Mouse (Mus musculus): ENCODE measurements around the gene Zfp691.

The Zfp691 gene

DNA sequence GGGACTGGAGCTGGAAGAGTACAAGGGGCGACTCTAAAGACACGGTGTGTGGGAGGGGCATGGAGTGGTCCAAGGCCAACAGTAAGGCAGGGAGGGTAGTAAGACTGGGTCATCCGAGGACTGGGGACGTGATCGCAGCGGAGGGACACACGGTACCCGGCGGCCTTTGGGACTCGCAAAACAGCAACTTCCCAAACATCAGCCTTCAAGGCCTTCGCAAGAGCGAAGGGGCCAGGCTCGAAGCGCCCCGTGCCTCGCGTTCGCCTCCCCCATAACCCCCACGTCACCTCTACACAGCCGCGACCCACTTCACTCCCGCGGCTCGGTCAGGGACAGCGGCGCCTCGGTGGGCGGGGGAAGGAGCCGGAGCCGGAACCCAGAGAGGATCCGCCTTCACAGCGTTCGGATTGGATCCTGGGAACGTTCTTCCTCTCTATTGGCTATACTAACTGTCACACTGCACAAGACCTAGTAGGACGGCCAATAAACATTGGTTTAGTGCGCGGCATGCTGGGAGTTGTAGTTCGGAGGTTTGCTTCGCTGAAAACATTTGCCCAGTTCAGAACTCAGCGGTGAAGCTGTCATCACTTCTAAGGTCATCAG, at the start of gene Zfp691:
Gene Zfp691, minus strand, starts transcription at position 345 of the 603 bp plus-strand sequence.
- in situ Hi-C loops (cut with MboI, MseI) = loop anchor here in 1 of 2 experiments (10.0 kb wide), 1 partner anchor 69 kb away; the partner anchor contains the start of gene Slc2a1

DNA sequence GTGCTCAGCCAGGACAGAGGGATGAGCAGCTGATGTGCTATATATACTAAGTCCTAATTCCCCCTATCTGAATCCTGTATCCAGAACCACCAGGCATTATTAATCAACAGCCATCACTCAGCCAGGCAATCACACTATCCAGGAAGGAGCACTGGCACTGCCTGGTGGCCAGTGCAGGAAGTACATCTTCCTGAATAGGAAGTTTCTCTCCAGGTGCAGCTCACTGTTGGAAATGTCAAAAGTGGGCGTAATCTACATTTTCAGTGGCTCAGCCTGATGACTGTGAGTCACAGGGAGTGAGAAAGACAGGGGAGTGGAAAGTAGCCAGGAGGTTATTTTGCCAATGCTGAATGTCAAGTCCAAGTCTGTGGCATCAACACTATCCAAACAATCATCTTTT, 49.7 kb upstream of the Zfp691 start:
- in situ Hi-C loops (cut with MboI, MseI) = no loop called here

DNA sequence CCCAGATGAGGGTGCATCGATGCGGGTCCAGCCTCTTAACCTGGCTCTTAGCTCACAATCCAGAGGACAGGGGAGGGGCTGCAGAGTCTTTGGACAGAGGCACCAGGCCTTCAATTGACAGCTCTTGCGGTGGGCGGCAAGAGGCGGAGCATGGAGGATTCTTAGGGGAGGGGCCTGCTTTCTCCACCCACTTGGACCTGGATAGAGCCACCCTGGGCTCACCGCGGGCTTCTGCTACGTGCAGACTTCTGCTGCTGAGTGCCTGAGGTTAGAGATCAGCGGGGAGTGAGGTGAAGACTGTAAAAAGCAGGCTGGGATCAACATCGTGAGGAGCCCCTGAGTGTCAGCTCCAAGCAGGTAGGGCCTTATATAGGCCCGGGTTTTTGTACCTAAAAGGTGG, 44.2 kb upstream of the Zfp691 start, which contains the start of gene Tmem269:
Gene Tmem269, minus strand, starts transcription at position 49 of the 400 bp plus-strand sequence.
- in situ Hi-C loops (cut with MboI, MseI) = loop anchor here in 1 of 2 experiments (5.0 kb wide), 1 partner anchor 36 kb away; no protein-coding TSS in a partner anchor

DNA sequence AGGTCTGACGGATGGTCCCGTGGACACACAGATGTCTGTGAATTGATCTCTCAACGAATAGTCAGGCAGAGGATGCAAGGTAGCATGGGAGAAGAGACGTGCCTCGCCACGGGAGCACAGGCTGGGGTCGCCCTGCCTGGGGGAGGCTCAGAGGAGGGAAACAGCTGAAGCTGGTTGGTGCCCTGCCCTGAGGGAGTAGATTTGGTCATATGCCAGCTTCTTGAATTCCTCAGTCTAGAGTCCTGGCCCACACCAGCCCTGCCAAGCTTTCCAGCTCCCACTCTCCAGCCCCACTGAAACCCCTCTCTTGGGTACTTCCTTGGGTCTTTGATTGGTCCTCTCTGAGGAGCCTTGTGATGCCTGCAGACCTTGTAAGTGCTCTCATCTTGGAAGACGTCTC, 42.7 kb upstream of the Zfp691 start:
- in situ Hi-C loops (cut with MboI, MseI) = loop anchor here in 1 of 2 experiments (5.0 kb wide), 1 partner anchor 34 kb away; no protein-coding TSS in a partner anchor

DNA sequence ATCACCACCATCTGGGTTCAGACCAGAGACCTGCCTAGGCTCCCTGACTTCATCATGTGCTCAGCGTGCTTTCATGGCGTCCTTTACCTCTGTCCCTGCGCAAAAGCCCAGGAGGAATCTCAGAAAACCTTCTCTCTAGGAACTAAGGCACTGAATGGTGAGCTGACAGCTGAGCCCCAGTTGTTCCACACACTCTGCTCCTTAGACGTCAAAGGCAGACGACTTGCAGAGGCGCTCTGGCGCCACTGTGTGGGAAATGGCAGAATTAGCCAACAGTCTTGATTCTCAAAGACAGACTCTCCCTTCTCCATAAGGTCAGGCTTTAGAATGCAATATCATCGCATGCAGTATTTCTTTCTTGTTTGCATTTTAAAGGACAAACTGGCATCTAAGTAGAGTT, 30.7 kb upstream of the Zfp691 start:
- in situ Hi-C loops (cut with MboI, MseI) = no loop called here

DNA sequence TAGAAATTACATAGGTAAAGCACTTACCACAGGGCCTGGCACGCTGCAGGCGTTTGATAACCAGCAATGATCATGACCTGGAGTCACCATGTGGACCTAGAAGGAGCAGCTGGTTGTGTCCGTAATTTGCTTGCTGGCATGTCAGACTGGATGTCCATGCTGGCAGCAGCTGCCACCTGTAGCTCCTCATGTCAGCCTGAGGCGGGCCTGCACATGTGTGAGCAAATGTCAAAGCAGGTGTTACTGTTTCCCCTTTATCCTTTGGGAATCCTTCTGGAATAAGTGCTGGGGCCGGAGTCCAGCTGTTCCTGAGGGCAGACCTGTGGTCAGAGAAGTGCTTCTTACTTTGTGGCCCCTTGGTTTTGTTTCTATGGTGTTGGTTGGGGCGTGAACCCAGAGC, 24.1 kb upstream of the Zfp691 start:
- in situ Hi-C loops (cut with MboI, MseI) = loop anchor here in 1 of 2 experiments (10.0 kb wide), 1 partner anchor 583 kb away; no protein-coding TSS in a partner anchor

DNA sequence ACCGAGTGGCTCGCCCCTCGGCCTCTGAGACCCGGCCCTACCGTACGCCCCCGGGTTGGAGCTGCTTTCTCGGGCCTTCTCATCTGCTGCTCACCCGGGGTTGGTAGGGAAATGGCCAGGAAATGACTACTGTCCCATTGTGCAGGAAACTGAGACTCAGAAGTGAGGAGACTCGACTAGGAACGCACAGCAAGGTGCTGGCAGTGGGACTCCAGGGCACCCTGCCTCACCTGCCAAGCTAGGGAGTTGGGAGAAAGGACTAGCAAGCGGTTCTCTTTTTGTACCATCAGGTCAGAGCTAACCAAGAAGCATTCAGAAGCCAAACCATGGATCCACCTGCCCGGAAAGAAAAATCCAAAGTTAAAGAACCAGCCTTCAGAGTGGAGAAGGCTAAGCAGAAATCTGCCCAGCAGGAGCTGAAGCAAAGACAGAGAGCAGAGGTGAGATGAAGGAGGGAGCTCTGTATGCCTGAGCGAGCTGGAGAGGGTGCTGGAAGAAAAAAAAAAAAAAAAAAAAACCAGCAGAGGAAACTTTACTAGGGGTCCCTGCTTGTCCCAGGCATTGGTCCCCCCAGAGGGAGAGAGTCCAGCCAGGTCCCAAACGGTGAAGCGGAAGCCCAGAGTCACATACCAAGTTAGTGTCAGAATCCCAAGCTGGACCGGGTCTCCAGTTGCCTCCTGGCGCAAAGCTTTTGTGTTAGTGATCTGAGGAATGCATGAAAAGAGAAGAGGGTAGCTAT, 21.8 kb upstream of the Zfp691 start:
- in situ Hi-C loops (cut with MboI, MseI) = loop anchor here in 1 of 2 experiments (10.0 kb wide), 1 partner anchor 581 kb away; no protein-coding TSS in a partner anchor

DNA sequence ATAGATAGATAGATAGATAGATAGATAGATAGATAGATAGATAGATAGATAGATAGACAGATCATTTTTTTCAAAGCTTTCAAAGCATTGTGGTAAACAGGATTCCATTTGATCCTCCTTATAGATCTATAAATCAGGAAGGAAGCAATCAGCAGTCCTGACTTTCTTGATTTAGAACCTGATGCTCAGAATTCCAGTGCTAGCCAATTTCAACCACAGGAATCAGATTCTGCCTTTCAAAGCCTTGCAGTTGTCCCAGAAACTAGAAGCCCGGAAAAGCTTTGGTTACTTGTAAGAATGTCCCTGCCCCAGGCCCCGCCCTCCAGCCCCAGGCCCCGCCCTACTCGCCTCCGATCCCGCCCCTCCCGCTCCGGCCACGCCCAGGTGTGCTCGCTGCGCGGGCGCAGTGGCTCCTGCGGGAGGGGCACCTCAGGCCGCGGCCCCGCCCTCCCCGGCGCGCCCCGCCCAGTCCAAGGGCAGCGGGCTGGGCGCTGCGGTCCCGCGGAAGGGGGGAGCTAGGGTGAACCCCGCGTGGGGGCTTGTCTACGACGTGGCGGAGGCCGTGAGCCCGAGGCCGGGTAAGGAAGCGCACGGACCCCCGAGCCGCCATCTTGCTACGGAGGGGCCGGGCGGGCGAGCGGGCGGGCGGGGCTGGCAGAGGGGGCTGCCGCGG, 21.1 kb upstream of the Zfp691 start, which contains the start of gene Svbp:
Gene Svbp, plus strand, starts transcription at position 398 of the 673 bp plus-strand sequence.
- in situ Hi-C loops (cut with MboI, MseI) = loop anchor here in 1 of 2 experiments (10.0 kb wide), 1 partner anchor 580 kb away; no protein-coding TSS in a partner anchor

DNA sequence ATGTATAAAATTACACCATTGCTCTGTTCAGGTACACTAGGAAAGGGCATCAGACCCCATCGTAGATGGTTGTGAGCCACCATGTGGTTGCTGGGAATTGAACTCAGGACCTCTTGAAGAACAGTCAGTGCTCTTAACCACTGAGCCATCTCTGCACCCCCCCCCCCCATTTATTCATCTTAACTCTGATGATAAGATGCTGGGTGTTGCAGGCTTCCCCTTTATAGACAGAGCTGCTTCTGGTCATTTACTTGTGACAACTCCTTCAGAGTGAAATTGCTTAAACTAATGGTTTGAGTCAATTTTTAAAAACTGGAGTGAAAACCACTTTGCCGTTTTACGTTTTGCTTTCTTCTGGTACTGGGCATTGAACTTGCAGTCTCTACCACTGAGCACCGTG, 18.8 kb upstream of the Zfp691 start:
- in situ Hi-C loops (cut with MboI, MseI) = loop anchor here in 1 of 2 experiments (10.0 kb wide), 1 partner anchor 578 kb away; no protein-coding TSS in a partner anchor

DNA sequence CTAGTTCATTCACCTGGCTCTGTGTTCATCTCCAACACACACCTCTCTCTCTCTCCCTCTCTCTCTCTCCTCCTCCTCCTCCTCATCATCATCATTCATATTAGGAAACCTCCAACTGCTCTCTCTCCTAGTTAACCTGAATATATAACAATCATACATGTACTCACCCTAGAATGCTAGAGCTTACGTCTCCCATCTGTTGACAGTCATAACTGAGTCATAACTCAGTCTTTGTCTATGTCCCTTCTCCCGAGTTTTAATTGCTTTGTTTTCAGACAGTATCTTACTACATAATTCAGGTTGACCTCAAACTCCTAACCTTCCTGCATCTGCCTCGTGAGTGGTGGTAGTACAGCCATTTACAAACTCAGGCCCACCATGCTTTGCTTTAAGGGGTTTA, 17.3 kb upstream of the Zfp691 start:
- in situ Hi-C loops (cut with MboI, MseI) = loop anchor here in 1 of 2 experiments (10.0 kb wide), 1 partner anchor 576 kb away; no protein-coding TSS in a partner anchor

DNA sequence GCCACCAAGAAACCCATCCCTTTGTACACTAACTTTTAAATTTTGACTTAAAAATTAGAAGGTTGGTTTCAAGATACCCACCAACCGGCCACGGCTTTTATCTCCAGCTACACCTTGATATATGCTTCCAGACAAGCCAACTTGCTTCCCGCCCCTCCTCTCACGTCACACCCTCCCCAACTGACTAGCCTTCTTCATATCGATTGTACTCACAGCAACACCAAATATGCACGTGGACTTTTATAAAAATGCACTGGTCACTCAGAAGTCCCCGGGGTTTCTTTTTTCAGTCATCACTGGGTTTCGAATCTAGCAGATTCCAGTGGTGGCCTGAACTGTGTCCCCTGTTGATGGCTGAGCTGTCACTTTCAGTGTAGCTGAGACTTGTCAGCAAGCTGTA, 16.6 kb upstream of the Zfp691 start:
- in situ Hi-C loops (cut with MboI, MseI) = loop anchor here in 1 of 2 experiments (10.0 kb wide), 1 partner anchor 576 kb away; no protein-coding TSS in a partner anchor

DNA sequence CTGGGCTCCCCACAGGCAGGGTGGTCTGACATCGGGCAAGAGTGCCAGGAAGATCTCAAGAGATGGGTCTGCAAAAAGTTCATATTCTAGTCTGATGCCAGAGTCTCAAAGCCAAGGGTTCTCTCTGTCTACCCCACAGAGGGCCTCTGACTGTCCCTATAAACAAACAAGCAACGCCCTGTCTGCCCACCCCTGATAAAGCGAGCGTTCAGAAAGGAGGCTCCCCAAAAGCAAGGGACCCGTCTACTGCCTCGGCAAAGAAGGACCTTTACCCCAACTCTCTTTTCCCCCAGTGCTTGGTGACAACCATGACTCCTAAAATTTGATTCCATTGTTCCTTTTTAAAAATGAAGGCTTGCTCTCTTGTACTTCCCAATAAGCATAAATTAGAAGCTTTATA, 15.9 kb upstream of the Zfp691 start, which contains the start of gene Ermap:
Gene Ermap, minus strand, starts transcription at position 148 of the 400 bp plus-strand sequence.
- in situ Hi-C loops (cut with MboI, MseI) = loop anchor here in 1 of 2 experiments (10.0 kb wide), 1 partner anchor 575 kb away; no protein-coding TSS in a partner anchor

DNA sequence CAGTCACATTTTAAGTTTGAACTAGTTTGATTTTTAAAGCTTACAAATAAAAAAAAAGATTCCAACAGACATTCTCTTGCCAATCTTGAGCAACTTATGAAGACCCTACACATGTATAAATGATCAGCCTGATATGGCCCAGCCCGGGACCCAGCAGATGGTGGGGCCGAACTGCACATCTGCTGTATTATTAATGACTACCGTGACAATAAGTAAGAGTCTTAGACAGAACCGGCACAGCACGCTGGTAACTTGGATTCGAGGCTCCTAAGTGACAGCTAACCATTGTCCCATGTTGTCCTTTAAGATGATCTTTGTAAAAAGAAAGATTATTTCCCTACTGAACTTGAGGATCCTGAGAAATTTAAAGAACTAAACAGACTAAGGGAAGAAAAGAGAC, 15.4 kb upstream of the Zfp691 start:
- in situ Hi-C loops (cut with MboI, MseI) = no loop called here

DNA sequence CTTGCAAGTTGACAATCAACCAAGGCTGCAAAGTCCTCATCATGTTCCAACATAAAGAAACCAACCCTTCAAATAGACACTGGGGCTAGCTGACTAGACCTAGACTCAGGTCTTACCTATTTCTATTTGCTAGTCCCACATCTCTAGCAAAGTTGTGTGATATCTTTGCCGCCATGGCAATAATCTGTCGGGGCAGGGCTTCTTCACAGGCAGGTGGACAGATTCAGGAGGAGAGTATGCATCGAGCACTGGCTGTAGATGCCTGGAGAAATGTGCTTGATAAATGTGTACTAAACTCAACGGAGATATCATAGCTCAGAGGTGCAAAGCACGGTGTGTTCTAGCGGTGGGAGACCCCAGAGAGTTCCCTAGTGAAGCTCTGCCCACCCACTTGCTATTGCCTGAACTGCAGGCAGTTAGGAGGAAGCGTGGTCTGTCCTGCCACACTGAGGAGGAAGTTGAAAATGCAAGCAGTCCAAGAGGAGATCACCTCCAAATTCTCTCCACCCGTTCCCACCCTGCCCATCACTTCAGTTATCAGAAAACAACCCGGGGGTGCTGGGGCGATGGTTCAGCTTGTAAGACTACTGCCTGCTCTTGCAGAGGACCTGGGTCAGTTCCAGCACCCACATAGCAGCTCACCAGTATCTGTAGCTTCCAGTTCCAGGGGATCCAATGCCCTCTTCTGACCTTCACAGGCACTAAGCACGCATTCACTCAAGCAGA, 14.2 kb upstream of the Zfp691 start:
- in situ Hi-C loops (cut with MboI, MseI) = no loop called here

DNA sequence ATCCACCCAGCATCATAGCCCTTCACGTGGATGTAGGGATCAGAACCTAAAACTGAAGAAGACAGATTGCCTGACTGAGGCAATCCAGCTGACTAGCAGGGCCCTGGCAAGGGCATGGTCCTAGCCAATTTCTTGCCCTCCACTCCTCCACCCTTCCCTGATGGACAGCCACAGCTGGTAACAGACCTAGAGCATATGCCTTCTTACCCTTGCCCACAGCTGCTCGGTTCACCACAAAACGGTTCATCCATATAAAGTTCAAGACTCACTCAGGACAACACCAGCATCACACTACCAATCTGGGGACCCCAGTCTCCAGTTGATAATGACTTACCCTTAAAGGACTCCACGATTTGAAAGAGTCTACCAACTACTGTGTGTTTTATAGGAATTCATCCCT, 11.8 kb upstream of the Zfp691 start:
- in situ Hi-C loops (cut with MboI, MseI) = no loop called here

DNA sequence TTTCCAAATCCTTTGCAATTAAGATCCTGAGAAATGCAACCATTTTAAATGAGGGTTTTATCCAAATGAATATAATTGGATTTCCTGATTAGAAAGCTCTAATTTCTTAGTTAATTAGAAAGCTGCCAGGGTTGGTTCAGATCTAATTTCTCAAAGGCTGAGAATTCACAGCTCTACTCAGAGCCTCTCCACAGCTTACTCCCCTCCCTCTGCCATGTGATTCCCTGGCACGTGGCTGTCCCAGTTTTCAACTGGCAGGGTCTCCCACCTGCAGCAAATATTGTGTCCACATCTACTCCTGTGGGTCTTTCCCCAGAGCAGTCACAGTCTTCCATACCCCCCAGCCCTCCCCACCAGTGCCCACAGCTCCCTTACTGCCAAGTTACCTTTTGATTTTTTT, 9.5 kb upstream of the Zfp691 start:
- in situ Hi-C loops (cut with MboI, MseI) = loop anchor here in 1 of 2 experiments (5.0 kb wide), 1 partner anchor 34 kb away; the partner anchor contains the start of gene Tmem269

DNA sequence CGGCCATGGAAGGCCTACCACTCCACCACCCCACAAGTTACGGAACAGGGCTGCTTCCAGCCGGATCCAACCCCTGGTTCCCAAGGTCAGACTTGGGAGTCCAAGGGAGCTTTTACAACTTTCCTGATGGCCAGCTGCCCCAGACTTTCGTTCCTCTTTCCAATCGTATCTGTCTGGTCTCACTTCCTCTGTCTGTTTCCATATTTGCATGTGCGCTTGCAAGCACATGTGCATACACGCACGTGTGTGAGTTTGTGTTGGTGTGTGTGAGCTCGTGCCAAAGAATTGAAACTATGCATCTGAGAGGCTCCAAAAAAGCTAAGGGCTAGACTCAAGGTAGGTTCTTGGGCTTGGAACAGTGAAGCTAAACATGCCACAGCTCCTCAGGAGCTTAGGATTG, 7.5 kb upstream of the Zfp691 start:
- in situ Hi-C loops (cut with MboI, MseI) = loop anchor here in 1 of 2 experiments (5.0 kb wide), 1 partner anchor 36 kb away; the partner anchor contains the start of gene Tmem269

DNA sequence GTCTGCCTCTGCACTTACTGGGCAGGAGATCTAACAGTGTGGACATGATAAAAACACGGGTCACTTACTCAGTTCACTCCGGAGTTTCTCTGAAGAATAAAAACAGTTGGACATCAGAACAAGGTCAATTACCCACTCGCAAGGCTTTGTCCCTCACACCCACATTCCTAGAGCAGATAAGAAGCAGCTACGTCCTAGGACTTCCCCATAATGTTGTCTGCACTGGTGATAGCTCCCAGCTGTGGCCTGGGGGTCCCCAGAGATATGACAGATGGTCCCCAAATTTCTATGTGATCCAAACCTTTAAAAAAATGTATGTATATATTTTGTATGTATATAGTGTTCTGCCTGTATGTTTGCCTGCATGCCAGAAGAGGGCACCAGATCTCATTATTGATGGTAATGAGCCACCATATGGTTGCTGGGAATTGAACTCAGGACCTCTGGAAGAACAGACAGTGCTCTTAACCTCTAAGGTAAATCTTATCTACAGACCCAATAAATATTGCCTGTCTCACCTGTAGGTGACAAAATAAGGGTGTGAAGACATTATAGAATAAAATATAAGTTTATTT, 6.2 kb upstream of the Zfp691 start:
- in situ Hi-C loops (cut with MboI, MseI) = loop anchor here in 1 of 2 experiments (5.0 kb wide), 1 partner anchor 37 kb away; the partner anchor contains the start of gene Tmem269

DNA sequence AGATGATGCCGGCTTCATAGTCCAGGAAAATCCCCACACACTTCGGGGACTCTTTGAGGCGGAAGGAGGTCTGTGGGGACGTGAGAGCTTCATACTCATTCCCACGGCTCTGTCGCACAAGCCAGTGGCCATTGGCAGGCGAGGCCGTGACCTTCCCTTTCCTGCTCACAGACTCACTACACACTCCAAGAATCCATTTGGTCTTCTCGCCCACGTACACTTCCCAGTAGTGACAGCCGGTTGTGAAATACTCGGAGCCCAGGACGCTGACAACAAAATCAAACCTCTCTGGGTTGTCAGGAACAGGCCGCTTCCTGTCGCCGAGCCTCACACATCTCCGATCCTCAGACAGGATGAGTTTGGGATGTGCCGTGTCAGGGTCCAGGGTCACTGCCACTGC, 4.3 kb upstream of the Zfp691 start:
- in situ Hi-C loops (cut with MboI, MseI) = loop anchor here in 1 of 2 experiments (10.0 kb wide), 1 partner anchor 74 kb away; the partner anchor contains the start of gene Slc2a1

DNA sequence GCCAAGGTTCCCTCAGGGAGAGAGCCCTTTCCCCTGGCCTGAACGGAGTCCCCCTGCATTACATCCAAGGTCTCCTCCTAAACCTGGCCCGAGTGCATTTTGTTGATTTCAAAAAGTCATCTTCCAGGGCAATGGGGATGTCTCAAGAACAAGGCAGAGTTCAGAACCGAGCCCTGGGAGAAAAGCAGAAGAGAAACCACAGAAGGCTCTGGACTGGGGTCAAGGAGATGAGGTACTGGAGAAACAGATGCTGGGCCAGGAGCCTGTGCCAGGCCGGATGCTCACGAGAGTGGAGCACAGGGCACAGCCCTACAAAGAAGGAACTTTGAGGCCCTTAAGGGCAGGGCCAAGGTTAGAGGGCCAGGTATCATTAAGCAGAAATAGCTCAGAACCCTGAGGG, 3.7 kb upstream of the Zfp691 start:
- in situ Hi-C loops (cut with MboI, MseI) = loop anchor here in 1 of 2 experiments (10.0 kb wide), 1 partner anchor 73 kb away; the partner anchor contains the start of gene Slc2a1
